Mouse (Mus musculus) ovary, postnatal 36 days (tissue): ENCODE data around the gene Impg1.
"Not testable (repeated sequence)": the region's sequence is repeated elsewhere in the genome, so short reads cannot be mapped to it uniquely, and the experiment has no call there.

Experiments
- DNase-seq: peaks from one replicate; pipeline ENCODE4 v3.0.0; 2022; ENCODE audit warnings: low spot score, mixed read lengths

Gene Impg1

GRCm38 (mm10) chr9:80344451-80345000 lies 120.8 kb downstream of the Impg1 start:
- DNase-seq, result no peak

DNA sequence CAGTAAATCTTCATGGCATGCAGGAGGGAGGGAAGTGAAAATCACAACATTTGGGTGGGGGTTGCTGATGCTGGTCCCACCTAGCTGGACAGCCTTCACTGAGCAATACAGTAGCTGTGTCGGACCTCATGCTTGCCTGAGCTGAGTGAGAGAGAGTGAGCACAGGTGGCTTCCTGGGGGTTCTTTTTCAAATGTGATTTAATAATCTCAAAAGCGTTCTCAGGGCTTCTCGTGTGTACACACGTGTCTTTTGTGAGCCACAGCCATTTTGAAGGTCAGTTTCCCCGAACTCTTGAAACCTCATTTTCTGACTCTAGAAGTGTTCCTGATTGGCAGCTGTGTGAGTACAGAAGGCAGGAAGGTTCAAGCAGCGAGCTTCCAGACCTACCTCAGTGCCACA lies 122.8 kb downstream of the Impg1 start:
- DNase-seq, result no peak

DNA sequence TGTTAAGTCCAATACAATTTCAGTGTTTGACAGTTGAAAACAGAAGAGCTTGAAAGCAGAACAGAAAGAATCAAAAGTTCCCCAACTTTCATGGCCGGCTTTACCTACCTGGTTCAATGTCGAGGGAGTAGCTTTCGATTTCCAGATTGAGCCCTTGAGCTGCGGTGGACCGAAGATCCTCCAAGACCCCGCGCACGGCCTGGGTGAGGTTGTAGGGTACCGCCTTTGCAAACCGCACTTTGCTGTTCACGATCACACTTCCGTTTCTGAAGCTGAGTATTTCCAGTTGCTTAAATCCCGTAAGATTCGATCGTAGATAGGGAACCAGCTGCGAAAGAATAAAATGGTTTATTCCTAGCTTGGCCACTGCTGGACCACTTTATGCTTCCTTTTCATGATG lies 123.5 kb downstream of the Impg1 start:
- DNase-seq, result no peak

- no peak for DNase-seq
These were observed 124.4 kb downstream of the Impg1 start for GRCm38 (mm10) chr9:80340927-80341326.

GRCm38 (mm10) chr9:80338026-80338425 lies 127.3 kb downstream of the Impg1 start:
- DNase-seq, result no peak

- no peak for DNase-seq
These were observed 129.5 kb downstream of the Impg1 start for GRCm38 (mm10) chr9:80335660-80336357.

- DNase-seq, result no peak
These were observed 131.2 kb downstream of the Impg1 start for GRCm38 (mm10) chr9:80333998-80334605.

- no peak for DNase-seq
These were observed 131.8 kb downstream of the Impg1 start for GRCm38 (mm10) chr9:80333466-80333865.

DNA sequence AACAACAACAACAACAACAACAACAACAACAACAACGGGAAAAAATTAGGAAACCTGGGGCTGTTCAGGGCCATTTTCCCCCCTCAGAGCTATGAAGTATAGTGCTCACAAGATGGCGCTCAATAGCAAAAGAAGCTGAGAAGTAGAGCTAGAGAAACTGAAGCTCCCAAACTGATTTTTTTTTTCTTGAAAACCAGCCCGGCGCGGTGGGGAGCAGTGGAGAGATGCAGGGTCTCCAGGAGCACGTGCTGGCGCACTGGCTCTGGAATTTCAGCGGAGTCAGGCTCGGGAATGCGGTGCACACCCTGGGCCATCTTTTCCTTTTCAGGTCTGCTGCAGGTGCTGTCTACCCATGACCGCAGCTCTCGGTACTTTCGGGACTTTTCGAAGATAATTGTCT lies 133.1 kb downstream of the Impg1 start:
- peak; percentile 42 for DNase-seq

GRCm38 (mm10) chr9:80321051-80321887 lies 144.0 kb downstream of the Impg1 start:
- not testable (repeated sequence) for DNase-seq

GRCm38 (mm10) chr9:80318027-80318426 lies 147.3 kb downstream of the Impg1 start:
- no peak for DNase-seq

- DNase-seq, result no peak
These were observed 149.4 kb downstream of the Impg1 start for GRCm38 (mm10) chr9:80315922-80316321.

DNA sequence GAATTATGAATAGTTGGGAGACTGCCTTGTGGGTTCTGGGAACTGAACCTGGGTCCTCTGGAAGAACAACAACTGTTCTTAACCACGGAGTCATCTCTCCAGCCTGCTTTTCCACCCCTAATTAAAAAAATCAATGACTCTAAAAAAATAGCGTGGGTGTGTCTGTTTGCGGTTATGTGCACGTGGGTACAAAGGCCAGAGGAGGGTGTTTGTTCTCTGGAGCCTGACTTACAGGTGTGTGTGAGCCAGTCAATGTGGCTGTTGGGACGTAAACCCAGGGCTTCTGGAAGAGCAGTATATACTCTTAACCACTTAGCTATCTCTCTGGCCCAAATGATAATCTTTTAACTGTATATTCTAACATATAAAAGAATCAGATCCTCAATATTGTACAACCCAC lies 151.7 kb downstream of the Impg1 start:
- no peak for DNase-seq

- DNase-seq, result peak; percentile 10
These were observed 157.7 kb downstream of the Impg1 start for GRCm38 (mm10) chr9:80307629-80308028.

- DNase-seq, result no peak
These were observed 158.4 kb downstream of the Impg1 start for GRCm38 (mm10) chr9:80306853-80307252.

DNA sequence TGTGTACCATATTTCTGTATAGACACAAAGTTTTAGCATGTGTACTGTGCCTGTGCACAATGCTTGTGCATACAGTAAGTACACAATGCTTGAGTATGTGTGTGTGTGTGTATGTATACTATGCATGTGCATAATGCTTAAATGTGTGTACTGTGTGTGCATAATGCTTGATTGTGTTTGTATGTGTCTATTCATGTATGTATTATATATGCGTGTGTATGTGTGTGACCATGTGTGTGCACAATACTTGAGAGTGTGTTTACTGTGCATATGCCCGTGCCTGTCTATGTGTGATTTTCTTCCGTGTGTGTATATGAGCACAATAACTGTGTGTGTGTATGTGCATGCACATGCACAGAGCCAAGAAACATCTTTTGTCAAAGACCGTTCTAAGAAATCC lies 158.9 kb downstream of the Impg1 start:
- DNase-seq, result no peak

- no peak for DNase-seq
These were observed 161.8 kb downstream of the Impg1 start for GRCm38 (mm10) chr9:80303518-80303917.

DNA sequence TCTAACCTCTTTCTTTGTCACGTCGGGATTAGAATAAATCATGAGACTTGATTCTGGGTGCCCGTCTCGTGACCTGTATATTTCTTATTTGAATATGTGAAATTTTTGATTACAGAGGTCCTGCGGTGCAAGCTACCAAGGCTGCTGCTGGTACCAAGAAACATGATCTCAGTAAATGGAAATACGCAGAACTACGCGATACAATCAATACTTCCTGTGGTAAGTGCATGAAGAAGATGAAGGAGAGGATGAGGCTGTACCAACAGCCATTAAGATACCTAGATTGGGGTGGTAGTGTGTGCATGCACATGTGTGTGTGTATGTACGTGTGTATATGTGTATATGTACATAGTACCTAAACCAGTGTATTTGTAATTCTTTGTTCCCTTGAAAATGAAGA lies 166.2 kb downstream of the Impg1 start:
- no peak for DNase-seq

DNA sequence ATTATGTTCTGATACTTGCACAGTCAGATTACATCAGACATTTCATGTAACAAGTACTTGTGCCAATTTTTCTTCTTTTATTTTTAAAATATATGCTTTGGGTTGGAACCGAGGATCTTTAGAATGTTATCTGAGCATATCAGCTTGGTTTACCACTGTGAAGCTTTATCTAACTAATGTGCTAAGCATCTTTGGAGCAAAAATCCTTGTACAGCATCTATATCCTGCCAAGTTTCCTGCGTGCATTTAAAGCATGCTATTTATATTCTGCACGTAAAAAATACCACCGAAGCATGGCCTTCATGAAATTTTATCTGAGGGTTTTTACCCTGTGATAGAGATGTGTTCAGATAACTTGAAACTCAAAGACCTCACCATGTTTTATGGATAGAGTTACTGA lies 169.2 kb downstream of the Impg1 start:
- no peak for DNase-seq

DNA sequence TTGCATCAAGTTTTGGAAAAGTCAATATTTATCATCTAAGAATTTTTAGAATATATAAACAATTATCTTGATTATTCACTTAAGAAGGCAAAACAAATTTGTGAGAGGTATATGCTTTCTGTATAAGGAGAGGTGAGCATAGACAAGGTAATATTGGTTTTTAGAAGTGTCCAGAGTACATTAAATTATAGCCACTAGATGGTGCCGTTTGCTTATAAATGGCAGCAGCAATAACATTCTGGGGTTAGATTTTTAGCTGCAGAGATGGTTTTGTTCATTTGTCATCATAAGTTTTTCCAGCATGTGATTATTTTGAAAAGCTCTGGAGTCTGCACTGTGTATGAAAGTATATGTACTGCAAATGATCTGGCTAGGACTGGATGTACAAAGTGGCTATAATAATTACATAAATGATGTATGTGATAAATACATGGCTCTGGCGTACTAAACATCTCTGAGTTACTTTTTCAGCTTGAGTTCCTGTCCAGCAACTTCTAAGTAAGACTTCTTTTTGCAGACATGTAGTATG lies 172.2 kb downstream of the Impg1 start:
- DNase-seq, result no peak

DNA sequence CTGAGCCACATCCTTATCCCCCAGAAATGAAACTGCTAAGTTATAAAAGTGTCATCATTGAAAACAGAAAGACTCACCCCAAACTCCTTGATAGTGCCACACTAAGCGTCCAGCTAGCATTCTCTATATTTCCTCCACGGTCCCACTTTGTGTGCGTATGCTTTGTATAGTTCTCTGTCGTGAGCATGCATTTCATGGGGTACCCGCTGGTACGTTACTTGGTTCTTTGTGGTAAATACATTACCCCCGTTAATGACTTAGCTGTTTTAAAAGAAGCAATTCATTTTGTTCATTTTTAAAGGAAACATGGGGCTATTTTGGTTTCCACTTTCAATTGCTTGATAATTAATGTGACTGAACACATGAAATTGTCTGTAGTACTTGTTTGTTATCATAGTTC lies 178.4 kb downstream of the Impg1 start:
- DNase-seq, result no peak

DNA sequence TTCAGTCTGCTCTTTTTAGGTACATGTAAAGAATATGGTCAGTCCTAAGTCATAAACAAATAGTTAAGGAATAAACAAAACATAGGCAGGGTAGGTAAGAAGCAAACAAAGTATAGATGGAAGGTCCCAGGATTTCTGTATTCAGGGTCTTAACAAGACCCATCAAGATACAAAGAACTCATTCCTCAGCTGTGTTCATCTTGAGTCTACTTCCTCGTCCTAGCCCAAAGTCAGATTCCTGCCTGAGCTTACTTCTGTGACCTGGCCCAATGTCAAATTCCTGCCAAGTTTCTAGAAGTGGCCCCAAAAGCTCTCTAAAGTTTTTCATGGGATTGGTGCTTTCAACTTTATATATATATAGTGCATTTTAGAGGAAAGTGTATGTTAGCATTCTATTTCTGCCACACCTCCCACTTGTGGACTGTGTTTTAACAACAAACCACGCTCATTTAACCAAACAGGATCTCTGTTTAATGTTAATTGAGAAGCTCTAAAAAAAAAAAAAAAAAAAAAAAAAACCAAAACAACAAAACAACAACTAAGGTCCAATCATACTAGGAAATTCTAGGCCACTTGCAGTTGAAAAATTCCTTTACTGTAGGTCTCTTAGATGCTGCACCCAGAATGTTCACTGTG lies 180.6 kb downstream of the Impg1 start:
- DNase-seq, result no peak
